Mouse (Mus musculus) MEL (cell line): ENCODE data around the gene Aspg. TPM values are rescaled to one million over a fixed set of nuclear protein-coding genes. Genes with fewer than 3 reads are reported as not detected.

Experiments used
- DNase-seq: peaks from one replicate; pipeline ENCODE4 v3.0.0; 2011; ENCODE audit warnings: low read depth, low spot score
- H3K27ac ChIP-seq: 2 replicates; pipeline ENCODE4 v1.5.1; 2012; ENCODE audit warnings: low read depth, mild to moderate bottlenecking, control low read depth, low read length, moderate library complexity; ENCODE audit not compliant: control insufficient read depth
- H3K27me3 ChIP-seq, 2 experiments: fragments of 150-350 bp in 1 of 2; sonication (generic) in 1 of 2; 2 replicates each; pipeline ENCODE4 v1.6.1; 2012; ENCODE audit warnings: low read length in 2 of 2, mild to moderate bottlenecking in 2 of 2, improper control_type of control experiment in 1 of 2, moderate library complexity in 1 of 2; ENCODE audit not compliant: insufficient read depth in 2 of 2, control insufficient read depth in 1 of 2
- H3K36me3 ChIP-seq, 2 experiments: 2 replicates each; pipeline ENCODE4 v1.6.1; 2012 to 2014; ENCODE audit warnings: low read length in 2 of 2, improper control_type of control experiment in 1 of 2, inconsistent platforms in 1 of 2, mild to moderate bottlenecking in 1 of 2; ENCODE audit not compliant: insufficient read depth in 2 of 2, control insufficient read depth in 1 of 2
- H3K4me1 ChIP-seq, 2 experiments: fragments of 150-350 bp in 1 of 2; sonication (generic) in 1 of 2; 2 replicates each; pipeline ENCODE4 v1.6.1; 2012; ENCODE audit warnings: low read length in 2 of 2, improper control_type of control experiment in 1 of 2, mild to moderate bottlenecking in 1 of 2; ENCODE audit not compliant: insufficient read depth in 2 of 2, control insufficient read depth in 1 of 2
- H3K4me3 ChIP-seq, 2 experiments: fragments of 150-350 bp in 1 of 2; sonication (generic) in 1 of 2; 2 replicates each; pipeline ENCODE4 v1.5.1; 2012; ENCODE audit warnings: low read depth in 2 of 2, low read length in 2 of 2, mild to moderate bottlenecking in 2 of 2, moderate library complexity in 2 of 2, control low read depth in 1 of 2, improper control_type of control experiment in 1 of 2; ENCODE audit not compliant: control insufficient read depth in 1 of 2, insufficient read depth in 1 of 2
- H3K79me2 ChIP-seq: 2 replicates; pipeline ENCODE4 v1.6.1; 2012; ENCODE audit warnings: mild to moderate bottlenecking, low read length, moderate library complexity; ENCODE audit not compliant: control insufficient read depth, poor library complexity, insufficient read depth
- H3K9ac ChIP-seq: 2 replicates; pipeline ENCODE4 v1.6.1; 2012; ENCODE audit warnings: low read depth, mild to moderate bottlenecking, control low read depth, low read length, moderate library complexity; ENCODE audit not compliant: control insufficient read depth, poor library complexity, severe bottlenecking
- H3K9me3 ChIP-seq: fragments of 150-350 bp; sonication (generic); replicated peaks from 2 replicates; pipeline ENCODE4 v1.6.1; 2012; ENCODE audit warnings: mild to moderate bottlenecking, low read length, improper control_type of control experiment, moderate library complexity; ENCODE audit not compliant: insufficient read depth
- BHLHE40 ChIP-seq: IDR thresholded peaks from 2 replicates; pipeline ENCODE4 v1.6.1; 2012; ENCODE audit warnings: low read depth, mild to moderate bottlenecking, inconsistent platforms, low read length, improper control_type of control experiment, borderline replicate concordance
- CTCF ChIP-seq, 3 experiments: IDR thresholded peaks in 2 of 3; conservative IDR thresholded peaks in 1 of 3; 2 replicates each; pipeline ENCODE4 v1.5.1; 2011 to 2012; ENCODE audit warnings: low read length in 3 of 3, low read depth in 2 of 3, mild to moderate bottlenecking in 2 of 3, improper control_type of control experiment in 1 of 3, inconsistent platforms in 1 of 3, mixed read lengths in 1 of 3, moderate library complexity in 1 of 3; ENCODE audit not compliant: control insufficient read depth in 1 of 3, insufficient read depth in 1 of 3, poor library complexity in 1 of 3, severe bottlenecking in 1 of 3
- MAX ChIP-seq: IDR thresholded peaks from 2 replicates; pipeline ENCODE4 v1.6.1; 2011; ENCODE audit warnings: low read length, improper control_type of control experiment
- MAZ ChIP-seq: IDR thresholded peaks from 2 replicates; pipeline ENCODE4 v1.6.1; 2012; ENCODE audit warnings: low read depth, mild to moderate bottlenecking, inconsistent platforms, low read length, improper control_type of control experiment
- MXI1 ChIP-seq: IDR thresholded peaks from 2 replicates; pipeline ENCODE4 v1.6.1; 2011; ENCODE audit warnings: mild to moderate bottlenecking, low read depth, low read length, improper control_type of control experiment
- MYC ChIP-seq: IDR thresholded peaks from 2 replicates; pipeline ENCODE4 v1.6.1; 2011; ENCODE audit warnings: low read depth, mild to moderate bottlenecking, low read length, improper control_type of control experiment, moderate library complexity
- NELFE ChIP-seq: IDR thresholded peaks from 2 replicates; pipeline ENCODE4 v1.6.1; 2011; ENCODE audit warnings: low read depth, low read length, improper control_type of control experiment
- POLR2A ChIP-seq, 2 experiments: IDR thresholded peaks; 2 replicates each; pipeline ENCODE4 v1.6.1; 2011 to 2012; ENCODE audit warnings: low read length in 2 of 2, mild to moderate bottlenecking in 2 of 2, control low read depth in 1 of 2, improper control_type of control experiment in 1 of 2, low read depth in 1 of 2, moderate library complexity in 1 of 2; ENCODE audit not compliant: control insufficient read depth in 1 of 2, insufficient read depth in 1 of 2, poor library complexity in 1 of 2
- RAD21 ChIP-seq: IDR thresholded peaks from 2 replicates; pipeline ENCODE4 v1.6.1; 2011; ENCODE audit warnings: mild to moderate bottlenecking, low read depth, low read length, improper control_type of control experiment
- SIN3A ChIP-seq: IDR thresholded peaks from 2 replicates; pipeline ENCODE4 v1.6.1; 2012; ENCODE audit warnings: low read length, improper control_type of control experiment, inconsistent platforms
- SMC3 ChIP-seq: IDR thresholded peaks from 2 replicates; pipeline ENCODE4 v1.6.1; 2011; ENCODE audit warnings: low read depth, low read length, improper control_type of control experiment
- TCF12 ChIP-seq: IDR thresholded peaks from 2 replicates; pipeline ENCODE4 v1.6.1; 2014; ENCODE audit warnings: low read depth, mild to moderate bottlenecking, inconsistent platforms, low read length, improper control_type of control experiment, moderate library complexity
- ZC3H11A ChIP-seq: IDR thresholded peaks from 2 replicates; pipeline ENCODE4 v1.6.1; 2012; ENCODE audit warnings: low read depth, mild to moderate bottlenecking, inconsistent platforms, low read length, improper control_type of control experiment
- polyA plus RNA-seq, 2 experiments: library from polyadenylated mRNA; stranded (reverse) in 1 of 2; unstranded in 1 of 2; fragments of >175 nt in 1 of 2; fragments of >200 nt in 1 of 2; gene quantifications; 2 replicates each; pipeline versions ENCODE4 v1.2.1 to v1.2.4; 2012; ENCODE audit warnings: low replicate concordance in 2 of 2, low read depth in 1 of 2; ENCODE audit not compliant: insufficient read length in 2 of 2, insufficient read depth in 1 of 2, missing spikeins in 1 of 2
- total RNA-seq: library from RNA; depleted of rRNA; stranded (reverse); fragments of 300-350 nt; gene quantifications from 2 replicates; pipeline ENCODE4 v1.2.3, GENCODE M21; 2012

Aspg gene
- total and polyA plus RNA-seq, 3 experiments: not detected

- Histone ChIP-seq H3K27me3 (no peaks in the 10 kb centered on the region), H3K9me3 (peaks cover 5% of the 10 kb centered on the region; the same call in 1 of the 2 replicates), H3K9ac (no peak overlapping the region), H3K4me3 (no peak overlapping the region), H3K27ac (no peak overlapping the region), H3K79me2 (no peaks in the 10 kb centered on the region), H3K4me1 (no peaks in the 10 kb centered on the region), H3K36me3 (no peaks in the 10 kb centered on the region)
- no peak for TF ChIP-seq CTCF (IDR thresholded peaks at IDR 0.05 in 2 of 3, conservative IDR thresholded peaks at IDR 0.05 in 1 of 3; ENCODE audit: control insufficient read depth in 1 of 3, insufficient read depth in 1 of 3, low read depth in 2 of 3, low read length in 3 of 3, poor library complexity in 1 of 3, severe bottlenecking in 1 of 3)
- TF ChIP-seq TCF12: no peak
- TF ChIP-seq MAZ: 0 out of 2 replicates have a peak, but pooled peaks have one; percentile 14
- no peak for DNase-seq
These were observed 38.1 kb downstream of the Aspg start for GRCm38 (mm10) chr12:112144377-112145115.

DNA sequence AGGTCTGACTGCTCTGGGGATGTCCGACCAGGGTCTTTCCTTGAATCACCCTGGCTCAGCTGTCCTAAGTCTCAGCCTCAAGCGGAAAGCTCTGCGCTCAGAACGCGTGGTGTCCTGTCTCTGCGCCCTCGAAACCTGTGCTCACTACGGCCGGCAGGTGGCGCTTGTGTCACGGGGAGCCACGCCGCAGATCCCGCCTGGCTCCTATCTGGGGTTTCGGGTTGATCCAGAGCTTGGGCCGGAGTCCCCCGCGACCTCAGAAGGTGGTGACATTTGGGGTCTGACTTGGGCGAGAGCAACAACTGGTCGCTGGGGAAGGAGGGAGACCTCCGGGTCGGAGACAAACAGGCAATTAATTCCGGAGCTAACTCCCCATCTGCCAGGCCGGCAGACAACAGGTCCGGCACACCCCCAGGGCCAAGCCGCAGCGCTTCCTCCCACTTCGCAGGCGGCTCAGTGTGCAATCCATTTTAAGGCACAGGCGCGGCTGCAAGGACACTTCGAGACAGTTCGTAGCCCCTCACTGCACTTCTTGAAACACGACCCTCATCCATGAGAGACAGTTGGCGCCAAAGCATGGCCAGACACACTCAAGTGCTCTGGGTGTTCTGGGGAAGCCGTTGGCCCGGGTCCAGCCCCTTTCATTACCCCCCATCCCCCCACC lies 38.9 kb downstream of the Aspg start:
- TF ChIP-seq RAD21 (peak; percentile 86), NELFE (no peak), TCF12 (peak; percentile 5; the same call in 1 of the 2 replicates), MXI1 (peak; percentile 82), MYC (peak; percentile 23; the same call in 1 of the 2 replicates), MAZ (peak; percentile 38; the same call in 1 of the 2 replicates), MAX (peak; percentile 42; the same call in 1 of the 2 replicates), CTCF (IDR thresholded peaks at IDR 0.05 in 2 of 3, conservative IDR thresholded peaks at IDR 0.05 in 1 of 3; ENCODE audit: control insufficient read depth in 1 of 3, insufficient read depth in 1 of 3, low read depth in 2 of 3, low read length in 3 of 3, poor library complexity in 1 of 3, severe bottlenecking in 1 of 3) (peak in 1 of 3 experiments; percentile 93; a peak in 2 of 6 replicates), SMC3 (peak; percentile 92), POLR2A (IDR thresholded peaks at IDR 0.05; ENCODE audit: control insufficient read depth in 1 of 2, insufficient read depth in 1 of 2, low read depth in 1 of 2, low read length in 2 of 2, poor library complexity in 1 of 2) (no peak), ZC3H11A (peak; percentile 87), BHLHE40 (no peak), SIN3A (peak; percentile 76)
- Histone ChIP-seq H3K4me3 (peak overlapping the region; percentile 26 to 29), H3K36me3 (no peaks in the 10 kb centered on the region), H3K27ac (no peak overlapping the region), H3K9me3 (peaks cover 5% of the 10 kb centered on the region; the same call in 1 of the 2 replicates), H3K27me3 (no peaks in the 10 kb centered on the region), H3K79me2 (no peaks in the 10 kb centered on the region), H3K4me1 (no peaks in the 10 kb centered on the region), H3K9ac (peak overlapping the region; percentile 6; the same call in 1 of the 2 replicates)
- peak; percentile 87 for DNase-seq
